Mouse (Mus musculus) natural killer cell, adult 2 months (primary cell): ENCODE measurements around the gene Slc4a1.

ENCODE experiments used
- DNase-seq, 2 experiments: peaks; one replicate each; pipeline ENCODE4 v3.0.0; 2022; ENCODE audit warnings: low spot score in 2 of 2

Gene Slc4a1

GRCm38 (mm10) chr11:102350981-102351523 lies 15.0 kb downstream of the Slc4a1 start:
- no peak for DNase-seq

- no peak for DNase-seq
Measured at GRCm38 (mm10) chr11:102350416-102350815, 15.6 kb downstream of the Slc4a1 start.

- DNase-seq = no peak
Measured at GRCm38 (mm10) chr11:102349189-102349954, 16.6 kb downstream of the Slc4a1 start.

GRCm38 (mm10) chr11:102348771-102349170 lies 17.2 kb downstream of the Slc4a1 start:
- no peak for DNase-seq

GRCm38 (mm10) chr11:102348101-102348585 lies 17.9 kb downstream of the Slc4a1 start:
- DNase-seq = no peak

GRCm38 (mm10) chr11:102347683-102348082 lies 18.3 kb downstream of the Slc4a1 start:
- no peak for DNase-seq

GRCm38 (mm10) chr11:102346926-102347325 lies 19.1 kb downstream of the Slc4a1 start:
- DNase-seq = no peak

- no peak for DNase-seq
Measured at GRCm38 (mm10) chr11:102344458-102344857, 21.5 kb downstream of the Slc4a1 start.

- no peak for DNase-seq
Measured at GRCm38 (mm10) chr11:102342742-102343141, 23.3 kb downstream of the Slc4a1 start.

- no peak for DNase-seq
Measured at GRCm38 (mm10) chr11:102341101-102341500, 24.9 kb downstream of the Slc4a1 start.

GRCm38 (mm10) chr11:102339624-102340023 lies 26.4 kb downstream of the Slc4a1 start:
- peak; percentile 9 to 32 for DNase-seq

- DNase-seq = no peak
Measured at GRCm38 (mm10) chr11:102339195-102339594, 26.8 kb downstream of the Slc4a1 start.

- no peak for DNase-seq
Measured at GRCm38 (mm10) chr11:102338561-102338960, 27.4 kb downstream of the Slc4a1 start.

- DNase-seq = no peak
Measured at GRCm38 (mm10) chr11:102337921-102338320, 28.1 kb downstream of the Slc4a1 start.

- DNase-seq = no peak
Measured at GRCm38 (mm10) chr11:102336191-102336590, 29.8 kb downstream of the Slc4a1 start.

GRCm38 (mm10) chr11:102334973-102335700 lies 30.9 kb downstream of the Slc4a1 start:
- DNase-seq = no peak

- no peak for DNase-seq
Measured at GRCm38 (mm10) chr11:102334010-102334409, 32.0 kb downstream of the Slc4a1 start.

- DNase-seq = no peak
Measured at GRCm38 (mm10) chr11:102333061-102333460, 32.9 kb downstream of the Slc4a1 start.

GRCm38 (mm10) chr11:102331806-102332205 lies 34.2 kb downstream of the Slc4a1 start:
- DNase-seq = no peak

GRCm38 (mm10) chr11:102330039-102330438 lies 36.0 kb downstream of the Slc4a1 start:
- no peak for DNase-seq

GRCm38 (mm10) chr11:102329518-102329917 lies 36.5 kb downstream of the Slc4a1 start:
- no peak for DNase-seq

- DNase-seq = no peak
Measured at GRCm38 (mm10) chr11:102327839-102328238, 38.2 kb downstream of the Slc4a1 start.

- DNase-seq = no peak
Measured at GRCm38 (mm10) chr11:102327250-102327649, 38.8 kb downstream of the Slc4a1 start.
